Mouse (Mus musculus): Measurements from ENCODE around the gene As3mt. TPM values are rescaled to one million over a fixed set of nuclear protein-coding genes. Genes with fewer than 3 reads are reported as not detected.
"Not testable (repeated sequence)": the region's sequence is repeated elsewhere in the genome, so short reads cannot be mapped to it uniquely, and the experiment has no call there.

As3mt gene
- polyA plus RNA-seq, 1 experiment from 2014 or later, result 8.0 TPM

DNA sequence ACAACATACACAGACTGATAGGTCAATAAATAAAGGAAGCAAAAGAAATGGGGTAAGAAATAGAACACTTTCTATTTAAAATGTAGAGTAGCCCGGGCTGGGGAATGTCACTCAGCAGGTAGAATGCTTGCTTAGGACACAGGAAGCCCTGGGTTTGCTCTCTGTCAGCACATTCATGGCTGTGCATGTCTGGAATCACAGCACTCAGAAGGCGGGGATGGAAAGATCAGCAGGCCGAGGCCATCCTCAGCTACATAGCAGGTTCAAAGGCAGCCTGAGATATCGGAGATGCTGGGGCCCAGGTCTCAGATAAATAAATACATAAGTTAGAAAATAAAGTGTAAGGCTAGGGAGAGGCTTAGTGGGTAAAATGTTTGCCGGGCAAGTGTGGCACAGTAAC, 45.0 kb downstream of the As3mt start:
- Histone ChIP-seq H3K36me3 (ENCODE audit: inconsistent target) (no peaks in the 10 kb centered on the region), H3K4me3 (ENCODE audit: inconsistent target) (no peak overlapping the region), H3K79me2 (ENCODE audit: inconsistent target) (no peaks in the 10 kb centered on the region), H3K27ac (no peak overlapping the region)
- WGBS (ENCODE audit: missing documents), result 86% methylated on average over 5 of the region's 5 CpGs

GRCm38 (mm10) chr19:46755066-46755465, 47.8 kb downstream of the As3mt start:
- Histone ChIP-seq H3K79me2 (ENCODE audit: inconsistent target) (no peaks in the 10 kb centered on the region), H3K4me3 (ENCODE audit: inconsistent target) (no peak overlapping the region), H3K36me3 (ENCODE audit: inconsistent target) (no peaks in the 10 kb centered on the region), H3K27ac (no peak overlapping the region)
- 57% methylated on average over 9 of the region's 9 CpGs for WGBS (ENCODE audit: missing documents)

- WGBS (ENCODE audit: missing documents), result 92% methylated on average over 4 of the region's 4 CpGs
- Histone ChIP-seq H3K36me3 (ENCODE audit: inconsistent target) (no peaks in the 10 kb centered on the region), H3K4me3 (ENCODE audit: inconsistent target) (no peak overlapping the region), H3K79me2 (ENCODE audit: inconsistent target) (no peaks in the 10 kb centered on the region), H3K27ac (no peak overlapping the region)
These were observed 49.0 kb downstream of the As3mt start for GRCm38 (mm10) chr19:46756221-46756620.

- H3K27ac ChIP-seq, result peak overlapping the region; percentile 85
- no peaks in the 10 kb centered on the region for H3K36me3 ChIP-seq (ENCODE audit: inconsistent target)
- peaks cover 2% of the 10 kb centered on the region; the same call in 1 of the 2 replicates for H3K79me2 ChIP-seq (ENCODE audit: inconsistent target)
- H3K4me3 ChIP-seq (ENCODE audit: inconsistent target), result no peak overlapping the region
- WGBS (ENCODE audit: missing documents), result 4% methylated on average over 8 of the region's 8 CpGs
These were observed 51.8 kb downstream of the As3mt start for GRCm38 (mm10) chr19:46759096-46759495.

DNA sequence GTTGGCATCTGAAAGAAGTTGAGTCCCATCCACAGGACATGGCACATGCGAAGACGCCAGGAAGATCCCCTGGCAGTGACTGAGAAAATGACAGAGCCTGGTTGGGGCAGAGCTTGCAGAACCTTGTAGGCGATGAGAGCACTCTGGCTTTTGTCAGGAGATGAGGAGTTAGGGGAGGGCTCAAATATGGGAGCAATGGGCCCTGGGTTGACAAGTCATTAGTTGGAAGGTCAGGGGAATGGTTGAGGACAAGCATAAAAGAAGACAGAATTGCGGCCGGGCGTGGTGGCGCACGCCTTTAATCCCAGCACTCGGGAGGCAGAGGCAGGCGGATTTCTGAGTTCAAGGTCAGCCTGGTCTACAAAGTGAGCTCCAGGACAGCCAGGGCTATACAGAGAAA, 52.7 kb downstream of the As3mt start:
- H3K36me3 ChIP-seq (ENCODE audit: inconsistent target); H3K79me2 ChIP-seq (ENCODE audit: inconsistent target); H3K4me3 ChIP-seq (ENCODE audit: inconsistent target): not testable (repeated sequence)
- 93% methylated on average over 9 of the region's 10 CpGs for WGBS (ENCODE audit: missing documents)
- H3K27ac ChIP-seq, result peak overlapping the region; percentile 85

- peak overlapping the region; percentile 70 for H3K27ac ChIP-seq
- H3K4me3 ChIP-seq (ENCODE audit: inconsistent target), result peak overlapping the region; percentile 29
- H3K36me3 ChIP-seq (ENCODE audit: inconsistent target), result no peaks in the 10 kb centered on the region
- H3K79me2 ChIP-seq (ENCODE audit: inconsistent target), result peaks cover 15% of the 10 kb centered on the region; the same call in 1 of the 2 replicates
- WGBS (ENCODE audit: missing documents), result 18% methylated on average over 29 of the region's 29 CpGs
These were observed 53.3 kb downstream of the As3mt start for GRCm38 (mm10) chr19:46760375-46761160.

- WGBS (ENCODE audit: missing documents), result under 1% methylated on average over 59 of the region's 59 CpGs
- peaks cover 20% of the 10 kb centered on the region; the same call in 1 of the 2 replicates for H3K79me2 ChIP-seq (ENCODE audit: inconsistent target)
- H3K4me3 ChIP-seq (ENCODE audit: inconsistent target), result peak within 1 kb of the TSS; percentile 32
- no peaks in the 10 kb centered on the region for H3K36me3 ChIP-seq (ENCODE audit: inconsistent target)
- peak within 1 kb of the TSS; percentile 70 for H3K27ac ChIP-seq
These were observed 54.1 kb downstream of the As3mt start, which contains the start of gene Cnnm2 for GRCm38 (mm10) chr19:46761247-46761946. Cnnm2 (plus strand) TSS chr19:46761596.

GRCm38 (mm10) chr19:46761971-46762290, 54.7 kb downstream of the As3mt start:
- peak overlapping the region; percentile 32 for H3K4me3 ChIP-seq (ENCODE audit: inconsistent target)
- no peak overlapping the region for H3K27ac ChIP-seq
- no peaks in the 10 kb centered on the region for H3K36me3 ChIP-seq (ENCODE audit: inconsistent target)
- under 1% methylated on average over 36 of the region's 36 CpGs for WGBS (ENCODE audit: missing documents)
- peaks cover 22% of the 10 kb centered on the region; the same call in 1 of the 2 replicates for H3K79me2 ChIP-seq (ENCODE audit: inconsistent target)

GRCm38 (mm10) chr19:46762291-46762991, 55.2 kb downstream of the As3mt start:
- no peaks in the 10 kb centered on the region for H3K36me3 ChIP-seq (ENCODE audit: inconsistent target)
- H3K27ac ChIP-seq, result no peak overlapping the region
- peak overlapping the region; percentile 32 for H3K4me3 ChIP-seq (ENCODE audit: inconsistent target)
- H3K79me2 ChIP-seq (ENCODE audit: inconsistent target), result peaks cover 28% of the 10 kb centered on the region; the same call in 1 of the 2 replicates
- 2% methylated on average over 50 of the region's 50 CpGs for WGBS (ENCODE audit: missing documents)

- Histone ChIP-seq H3K36me3 (ENCODE audit: inconsistent target) (no peaks in the 10 kb centered on the region), H3K79me2 (ENCODE audit: inconsistent target) (peaks cover 29% of the 10 kb centered on the region; the same call in 1 of the 2 replicates), H3K27ac (no peak overlapping the region), H3K4me3 (ENCODE audit: inconsistent target) (peak overlapping the region; percentile 32)
- 24% methylated on average over 17 of the region's 19 CpGs for WGBS (ENCODE audit: missing documents)
These were observed 55.7 kb downstream of the As3mt start for GRCm38 (mm10) chr19:46762992-46763342.

DNA sequence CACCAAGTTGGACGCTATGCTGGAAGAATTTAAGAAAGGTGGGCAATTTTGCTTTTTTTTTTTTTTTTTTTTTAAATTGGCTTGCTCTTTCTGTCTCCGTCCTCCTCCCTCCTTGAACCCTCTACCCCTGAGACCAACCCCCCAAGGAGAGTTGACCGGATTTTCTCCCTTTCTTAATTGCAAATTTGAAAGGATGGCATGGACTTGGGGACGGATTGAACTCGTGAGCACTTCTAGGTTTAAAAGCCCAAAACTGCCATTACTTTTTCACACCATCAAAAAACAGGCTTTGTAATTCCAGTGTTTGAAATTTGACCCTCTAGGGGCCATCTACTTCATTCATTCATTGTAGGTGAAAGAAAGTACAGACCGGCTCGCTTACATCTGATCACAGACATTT, 56.1 kb downstream of the As3mt start:
- 79% methylated on average over 7 of the region's 7 CpGs for WGBS (ENCODE audit: missing documents)
- no peaks in the 10 kb centered on the region for H3K36me3 ChIP-seq (ENCODE audit: inconsistent target)
- peaks cover 29% of the 10 kb centered on the region; the same call in 1 of the 2 replicates for H3K79me2 ChIP-seq (ENCODE audit: inconsistent target)
- peak overlapping the region; percentile 32; the same call in 1 of the 2 replicates for H3K4me3 ChIP-seq (ENCODE audit: inconsistent target)
- H3K27ac ChIP-seq, result no peak overlapping the region

GRCm38 (mm10) chr19:46763932-46764762, 56.9 kb downstream of the As3mt start:
- 97% methylated on average over 9 of the region's 12 CpGs for WGBS (ENCODE audit: missing documents)
- Histone ChIP-seq H3K36me3 (ENCODE audit: inconsistent target) (no peaks in the 10 kb centered on the region), H3K4me3 (ENCODE audit: inconsistent target) (no peak overlapping the region), H3K27ac (no peak overlapping the region), H3K79me2 (ENCODE audit: inconsistent target) (peaks cover 29% of the 10 kb centered on the region; the same call in 1 of the 2 replicates)

DNA sequence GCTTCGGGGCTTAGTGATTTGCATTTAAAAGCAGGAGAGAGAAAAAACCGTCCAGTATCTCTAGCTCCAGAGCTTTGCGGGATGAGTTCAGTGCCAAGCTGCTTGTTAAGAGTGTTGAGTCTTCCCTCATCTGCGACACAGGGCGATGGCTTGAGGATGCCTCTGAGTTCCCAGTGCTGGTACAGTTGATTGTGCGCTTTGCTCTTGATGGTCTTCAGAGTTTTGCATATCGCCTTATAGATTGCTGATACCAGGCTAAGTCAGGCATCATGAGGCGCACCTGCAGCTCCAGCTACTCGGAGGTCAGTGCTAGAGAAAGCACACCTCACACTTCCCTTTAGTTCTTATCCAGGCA, 57.5 kb downstream of the As3mt start:
- Histone ChIP-seq H3K27ac (no peak overlapping the region), H3K79me2 (ENCODE audit: inconsistent target) (peaks cover 33% of the 10 kb centered on the region; the same call in 1 of the 2 replicates), H3K36me3 (ENCODE audit: inconsistent target) (no peaks in the 10 kb centered on the region), H3K4me3 (ENCODE audit: inconsistent target) (no peak overlapping the region)
- 96% methylated on average over 9 of the region's 9 CpGs for WGBS (ENCODE audit: missing documents)

DNA sequence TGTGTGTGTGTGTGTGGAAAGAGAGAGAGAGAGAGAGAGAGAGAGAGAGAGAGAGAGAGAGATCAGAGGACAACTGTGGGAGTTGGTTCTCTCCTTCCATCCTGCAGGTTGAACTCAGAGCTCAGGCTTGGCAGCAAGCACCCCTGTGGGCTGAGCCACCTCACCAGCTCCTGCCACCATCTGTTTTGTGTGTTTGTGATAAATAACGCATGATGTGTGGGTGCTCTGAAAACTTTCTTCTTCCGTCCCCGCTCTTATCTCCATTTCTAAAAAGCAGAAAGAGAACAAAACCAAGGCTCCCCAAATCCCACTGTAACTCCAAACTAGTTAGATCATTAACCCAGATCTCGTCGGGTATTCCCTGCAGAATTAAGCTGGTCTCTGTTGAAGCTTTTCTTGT, 58.9 kb downstream of the As3mt start:
- Histone ChIP-seq H3K36me3 (ENCODE audit: inconsistent target) (no peaks in the 10 kb centered on the region), H3K79me2 (ENCODE audit: inconsistent target) (peaks cover 34% of the 10 kb centered on the region; the same call in 1 of the 2 replicates), H3K4me3 (ENCODE audit: inconsistent target) (no peak overlapping the region), H3K27ac (no peak overlapping the region)
- WGBS (ENCODE audit: missing documents), result 95% methylated on average over 5 of the region's 5 CpGs
